Mouse (Mus musculus): ENCODE measurements around the gene Rergl.

DNA sequence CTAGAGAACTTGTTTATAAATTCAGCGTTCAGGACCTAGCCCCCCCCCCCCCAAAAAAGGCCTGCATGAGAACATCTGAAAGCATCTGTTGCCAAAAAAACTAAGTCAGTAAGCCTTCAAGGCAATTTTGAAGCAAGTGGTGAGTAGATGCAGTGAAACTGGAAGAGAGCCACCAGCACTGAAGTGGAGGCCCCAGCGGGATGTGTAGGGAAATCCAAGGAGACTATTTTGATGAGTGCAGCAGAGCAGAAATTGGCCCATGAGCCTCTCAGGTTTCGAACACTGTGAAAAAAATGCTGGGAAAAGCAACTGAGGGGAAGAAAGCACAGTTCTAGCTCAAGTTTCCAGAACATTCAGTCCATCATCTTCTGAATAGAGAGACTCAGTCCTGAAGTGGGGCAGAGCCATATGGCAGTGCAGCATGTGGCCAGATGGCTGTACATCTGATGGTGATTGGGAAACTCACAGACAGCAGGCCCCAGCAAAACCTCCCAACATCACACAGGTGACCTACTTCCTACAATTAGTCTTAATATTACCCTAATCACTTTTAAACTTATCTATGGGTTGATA, 13.2 kb upstream of the Rergl start:
- TF ChIP-seq CTCF (IDR thresholded peaks at IDR 0.05; ENCODE audit: extremely low read depth, insufficient read depth, low read length) (no peak), POLR2A (IDR thresholded peaks at IDR 0.05; ENCODE audit: extremely low read depth, insufficient read depth, low read length) (no peak)
